Mouse (Mus musculus) heart, adult 2 months (tissue): Measurements from ENCODE around the gene Ufc1.

Experiments used
- CTCF ChIP-seq: fragments of 200-600 bp; IDR thresholded peaks from 2 replicates; pipeline ENCODE4 v1.8.1; 2022; ENCODE audit warnings: antibody characterized with exemption, mild to moderate bottlenecking, moderate library complexity
- EP300 ChIP-seq: fragments of 200-500 bp; IDR thresholded peaks from 2 replicates; pipeline ENCODE4 v1.6.1; 2011; ENCODE audit warnings: low read depth, low read length, control low read depth; ENCODE audit not compliant: insufficient read depth
- POLR2A ChIP-seq: fragments of 200-500 bp; IDR thresholded peaks from 2 replicates; pipeline ENCODE4 v1.6.1; 2011; ENCODE audit warnings: mild to moderate bottlenecking, low read depth, low read length, control low read depth; ENCODE audit not compliant: insufficient read depth

DNA sequence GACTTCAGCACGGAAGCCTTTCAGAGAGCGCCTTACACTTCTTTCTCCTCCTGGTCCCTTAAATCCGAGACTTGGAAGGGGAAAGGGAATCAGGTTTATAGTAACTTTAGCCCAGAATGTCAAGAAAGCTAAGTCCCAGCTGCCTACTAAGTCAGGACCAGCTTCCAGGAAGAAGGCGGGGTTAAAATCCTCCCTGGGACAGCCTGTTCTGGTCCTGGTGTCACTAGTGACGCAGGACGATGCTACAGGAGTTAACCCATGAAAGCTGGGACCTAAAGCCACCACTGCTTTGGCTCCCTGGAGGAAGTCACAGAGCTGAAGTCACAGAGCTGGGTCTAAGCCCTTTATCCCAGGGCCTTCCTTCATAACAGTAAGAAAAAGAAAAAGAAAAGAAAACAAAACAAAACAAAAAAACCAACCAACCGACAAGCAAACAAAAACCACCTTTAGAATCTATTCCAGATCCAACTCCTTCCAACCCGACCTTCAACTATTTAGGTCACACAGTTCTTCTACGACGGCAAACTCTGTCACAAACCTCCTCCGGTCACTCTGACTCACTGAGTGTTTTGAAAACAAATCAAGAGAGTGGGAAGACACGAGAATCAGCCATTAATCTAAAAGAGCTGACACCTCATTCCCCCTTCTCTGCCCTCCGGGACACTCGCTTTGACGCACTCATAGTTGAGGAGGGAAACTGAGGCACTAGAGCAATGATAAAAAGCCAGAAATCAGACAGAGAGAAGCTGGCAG, 54.7 kb downstream of the Ufc1 start:
- TF ChIP-seq POLR2A (peak; percentile 23; the same call in 1 of the 2 replicates), EP300 (peak; percentile 84; the same call in 1 of the 2 replicates), CTCF (no peak)
